9 mouse cellular contexts compared by ENCODE assay signal in genomic region chr7:73424705-73425104, GRCm38 (mm10). TPM values are rescaled to one million over a fixed set of nuclear protein-coding genes. Genes with fewer than 3 reads are reported as not detected.
A peak's percentile ranks its signal among the peaks of the same experiment; 100 is the strongest.
DNase-seq lines count a peak whose midpoint lies in the region; ATAC-seq and TF ChIP-seq lines count a peak whose summit lies in the region.
"Had no signal": no experiment of that assay in that cellular context is flagged by ENCODE, and none has a peak within 500 bp of the region (broad histone marks: within the 10 kb centered on the region; RNA-seq: fewer than 3 reads in every experiment).

No protein-coding gene starts in this region.

- no peaks in the 10 kb centered on the region for H3K79me2 ChIP-seq in liver, adult 2 months (ENCODE audit: control insufficient read depth, insufficient read depth, low read length)
- H3K79me2 ChIP-seq in myocyte (ENCODE audit: control insufficient read depth, insufficient read depth), result no peaks in the 10 kb centered on the region

- no peaks in the 10 kb centered on the region for H3K27me3 ChIP-seq in liver, adult 2 months (ENCODE audit: control insufficient read depth, insufficient read depth, low read length)
- H3K27me3 ChIP-seq in liver, embryonic 12.5 days (replicated peaks), result no peaks in the 10 kb centered on the region
- H3K27me3 ChIP-seq in embryonic facial prominence, embryonic 14.5 days (replicated peaks; ENCODE audit: control insufficient read depth, insufficient read depth, low read length), result no peaks in the 10 kb centered on the region
- no peaks in the 10 kb centered on the region for H3K27me3 ChIP-seq in hindbrain, embryonic 11.5 days (ENCODE audit: control insufficient read depth, insufficient read depth, low read length)
- no peaks in the 10 kb centered on the region for H3K27me3 ChIP-seq in myocyte (ENCODE audit: control insufficient read depth, insufficient read depth, insufficient read length)

- H3K9me3 ChIP-seq in liver, embryonic 12.5 days (replicated peaks), result no peaks in the 10 kb centered on the region
- no peaks in the 10 kb centered on the region for H3K9me3 ChIP-seq in embryonic facial prominence, embryonic 14.5 days (ENCODE audit: control insufficient read depth, low read length)
- H3K9me3 ChIP-seq in hindbrain, embryonic 11.5 days (ENCODE audit: control insufficient read depth, low read length), result no peaks in the 10 kb centered on the region

- no peak overlapping the region for H3K4me3 ChIP-seq in liver, adult 2 months (ENCODE audit: insufficient read depth, low read depth, low read length)
- no peak overlapping the region for H3K4me3 ChIP-seq in liver, embryonic 12.5 days
- H3K4me3 ChIP-seq in embryonic facial prominence, embryonic 14.5 days (ENCODE audit: low read depth, low read length), result no peak overlapping the region
- H3K4me3 ChIP-seq in hindbrain, embryonic 11.5 days (ENCODE audit: low read depth, low read length), result no peak overlapping the region
- H3K4me3 ChIP-seq in myocyte, result no peak overlapping the region

- no peak for TF ChIP-seq POLR2A in liver, adult 2 months (IDR thresholded peaks at IDR 0.05; ENCODE audit: extremely low read depth, insufficient read depth, low read length)
- TF ChIP-seq POLR2A in myocyte (IDR thresholded peaks at IDR 0.05; ENCODE audit: insufficient read length, low read depth), result no peak

- peaks cover 14% of the 10 kb centered on the region for H3K36me3 ChIP-seq in liver, adult 2 months (ENCODE audit: control insufficient read depth, insufficient read depth, low read length)
- peaks cover 34% of the 10 kb centered on the region for H3K36me3 ChIP-seq in liver, embryonic 12.5 days
- peaks cover 31% of the 10 kb centered on the region for H3K36me3 ChIP-seq in embryonic facial prominence, embryonic 14.5 days (ENCODE audit: control insufficient read depth, insufficient read depth, low read length)
- H3K36me3 ChIP-seq in hindbrain, embryonic 11.5 days (ENCODE audit: control insufficient read depth, insufficient read depth, low read length), result peaks cover 4% of the 10 kb centered on the region
- H3K36me3 ChIP-seq in myocyte (ENCODE audit: control insufficient read depth, insufficient read depth), result peaks cover 16% of the 10 kb centered on the region

- DNase-seq in liver, adult 2 months (ENCODE audit: extremely low read depth, low read depth, low spot score), result peak; percentile 65
- DNase-seq in embryonic facial prominence, embryonic 14.5 days (ENCODE audit: low spot score), result no peak
- no peak for DNase-seq in hindbrain, embryonic 11.5 days (ENCODE audit: low spot score)
- DNase-seq in lung, postnatal 14 days, result no peak
- DNase-seq in layer of hippocampus, adult 8-10 months (ENCODE audit: low spot score in 2 of 2), result no peak
- DNase-seq: liver, postnatal 0 days had no signal

- H3K4me2 ChIP-seq in liver, embryonic 12.5 days, result no peak overlapping the region
- H3K4me2 ChIP-seq in embryonic facial prominence, embryonic 14.5 days (ENCODE audit: low read depth, low read length), result no peak overlapping the region
- H3K4me2 ChIP-seq in hindbrain, embryonic 11.5 days (replicated peaks; ENCODE audit: low read depth, low read length), result no peak overlapping the region
- no peak overlapping the region for H3K4me2 ChIP-seq in myocyte (ENCODE audit: low read depth)

- no peak overlapping the region for H3ac ChIP-seq in myocyte (ENCODE audit: control insufficient read depth, insufficient read length)

- no peak for ATAC-seq in liver, embryonic 12.5 days
- ATAC-seq in embryonic facial prominence, embryonic 14.5 days (ENCODE audit: low read depth), result no peak
- no peak for ATAC-seq in hindbrain, embryonic 11.5 days (ENCODE audit: low FRiP score)
- ATAC-seq in monocyte, adult 5-6 weeks (replicated peaks; ENCODE audit: insufficient number of reproducible peaks, low FRiP score, low TSS enrichment, poor library complexity, severe bottlenecking), result no peak
- ATAC-seq: liver, postnatal 0 days had no signal

- no peak for TF ChIP-seq CTCF in liver, adult 2 months (IDR thresholded peaks at IDR 0.05; ENCODE audit: low read depth, low read length)

- no peak overlapping the region for H3K9ac ChIP-seq in liver, adult 2 months (ENCODE audit: low read depth, low read length)
- no peak overlapping the region for H3K9ac ChIP-seq in liver, embryonic 12.5 days
- no peak overlapping the region for H3K9ac ChIP-seq in embryonic facial prominence, embryonic 14.5 days (ENCODE audit: low read depth, low read length)
- H3K9ac ChIP-seq in hindbrain, embryonic 11.5 days (ENCODE audit: low read depth, low read length), result no peak overlapping the region
- H3K9ac ChIP-seq: liver, postnatal 0 days had no signal

- H3K27ac ChIP-seq in liver, adult 2 months (replicated peaks; ENCODE audit: insufficient read depth, low read depth, low read length), result no peak overlapping the region
- no peak overlapping the region for H3K27ac ChIP-seq in liver, embryonic 12.5 days
- H3K27ac ChIP-seq in embryonic facial prominence, embryonic 14.5 days (replicated peaks; ENCODE audit: low read depth, low read length), result 0 out of 2 replicates have a peak overlapping the region, but pooled peaks have one; percentile 21
- H3K27ac ChIP-seq in hindbrain, embryonic 11.5 days (ENCODE audit: low read depth, low read length), result peak overlapping the region; percentile 47; the same call in 1 of the 2 replicates

- peaks cover 3% of the 10 kb centered on the region; the same call in 1 of the 2 replicates for H3K4me1 ChIP-seq in liver, adult 2 months (ENCODE audit: control insufficient read depth, insufficient read depth, low read length)
- peaks cover 6% of the 10 kb centered on the region; the same call in 1 of the 2 replicates for H3K4me1 ChIP-seq in liver, embryonic 12.5 days
- H3K4me1 ChIP-seq in embryonic facial prominence, embryonic 14.5 days (ENCODE audit: control insufficient read depth, insufficient read depth, low read length), result peaks cover 12% of the 10 kb centered on the region; the same call in 1 of the 2 replicates
- H3K4me1 ChIP-seq in hindbrain, embryonic 11.5 days (replicated peaks; ENCODE audit: control insufficient read depth, insufficient read depth, low read length), result no peaks in the 10 kb centered on the region; the same call in 1 of the 2 replicates

- 30% methylated on average over 3 of the region's 3 CpGs for WGBS in liver, adult 2 months
- 66% methylated on average over 3 of the region's 3 CpGs for WGBS in liver, embryonic 12.5 days (ENCODE audit: insufficient replicate concordance)
- WGBS in embryonic facial prominence, embryonic 14.5 days, result 52% methylated on average over 3 of the region's 3 CpGs
- WGBS in hindbrain, embryonic 11.5 days, result 58% methylated on average over 3 of the region's 3 CpGs

TF ChIP-seq in myocyte, 11 proteins besides CTCF, POLR2A, EP300 and RAD21:
- no peak for TF ChIP-seq E2F4 (IDR thresholded peaks at IDR 0.05; ENCODE audit: insufficient read depth)
- no peak for TF ChIP-seq TCF3 (IDR thresholded peaks at IDR 0.05; ENCODE audit: insufficient read length, low read depth)
- peak; percentile 25 for TF ChIP-seq POLR2AphosphoS2 (IDR thresholded peaks at IDR 0.05; ENCODE audit: insufficient read length, low read depth)
TF ChIP-seq in myocyte: peak in this region for 1.

RNA-seq across cellular contexts. Expression of gene Rgma, which starts 49.4 kb away (rescaled TPM):
- total RNA-seq in liver, adult 2 months (2014; rRNA removed), result 0.13 and 0.18 TPM in 2 replicates
- polyA plus RNA-seq in liver, adult 2 months (2012; rRNA removed), result 0.28 and 0.37 TPM in 2 replicates
- polyA plus RNA-seq in liver, embryonic 12.5 days (2016; fragmentation: Nextera tagmentation; extraction: Ambion mirVana), result 0.55 and 0.89 TPM in 2 replicates
- polyA plus RNA-seq in embryonic facial prominence, embryonic 14.5 days (2014; fragmentation: Nextera tagmentation; extraction: Ambion mirVana), result 19.6 and 26.1 TPM in 2 replicates
- polyA plus RNA-seq in hindbrain, embryonic 11.5 days (2014; fragmentation: Nextera tagmentation; extraction: Ambion mirVana), result 36.5 and 52.5 TPM in 2 replicates
- 34.0 TPM for polyA plus RNA-seq in myocyte (2012; fragmentation: generic; extraction: Trizol)
- not detected in 3 replicates for total RNA-seq in monocyte, adult 5-6 weeks (2017)
- total RNA-seq in layer of hippocampus, adult 8-10 months (2022), result 10 to 100 TPM; 49.5 to 64.5 (median 55.7) TPM

Comparison
In these comparisons a context has a peak if more than half of its experiments do, and no peak if none do; other contexts are left out.
1. H3K27ac ChIP-seq: peak in embryonic facial prominence, embryonic 14.5 days (single experiment) and hindbrain, embryonic 11.5 days (single experiment); none in liver, adult 2 months (single experiment) and liver, embryonic 12.5 days (single experiment).
2. RNA of gene Rgma, which starts 49.4 kb away (polyA plus RNA-seq): 36.5 to 52.5 TPM in hindbrain, embryonic 11.5 days, 34.0 TPM in myocyte (single experiment) and 19.6 to 26.1 TPM in embryonic facial prominence, embryonic 14.5 days; 0.55 to 0.89 TPM in liver, embryonic 12.5 days and 0.28 to 0.37 TPM in liver, adult 2 months; every median in the first group is over 10 times any median in the second.